Mouse (Mus musculus): ENCODE data around the gene Stk11ip.

Gene Stk11ip

GRCm38 (mm10) chr1:75504256-75505045 is 16.9 kb upstream of the Stk11ip start:
- DNase-seq: peak in 1 of 2 experiments; percentile 15

- DNase-seq: peak; percentile 76 to 83
Observed at GRCm38 (mm10) chr1:75505159-75505955, 16.0 kb upstream of the Stk11ip start.

- peak; percentile 83 to 92 for DNase-seq
Observed at GRCm38 (mm10) chr1:75505956-75506831, 15.1 kb upstream of the Stk11ip start, which contains the start of gene Obsl1. TSS of gene Obsl1 (minus strand) at chr1:75506452.

- peak in 1 of 2 experiments; percentile 24 for DNase-seq
Observed at GRCm38 (mm10) chr1:75507006-75507405, 14.3 kb upstream of the Stk11ip start, which contains the start of gene Inha. TSS of gene Inha (plus strand) at chr1:75507077.

- no peak for DNase-seq
Observed at GRCm38 (mm10) chr1:75509586-75509985, 11.7 kb upstream of the Stk11ip start.

- peak in 1 of 2 experiments; percentile 19 for DNase-seq
Observed at GRCm38 (mm10) chr1:75510154-75510553, 11.2 kb upstream of the Stk11ip start.

GRCm38 (mm10) chr1:75511437-75512210 is 9.7 kb upstream of the Stk11ip start:
- DNase-seq: no peak

GRCm38 (mm10) chr1:75512550-75512949 is 8.8 kb upstream of the Stk11ip start:
- no peak for DNase-seq

GRCm38 (mm10) chr1:75516703-75517380 is 4.5 kb upstream of the Stk11ip start:
- DNase-seq: no peak

GRCm38 (mm10) chr1:75517984-75518383 is 3.3 kb upstream of the Stk11ip start:
- no peak for DNase-seq

- DNase-seq: no peak
Observed at GRCm38 (mm10) chr1:75518427-75518826, 2.9 kb upstream of the Stk11ip start.

GRCm38 (mm10) chr1:75519576-75519975 is 1.8 kb upstream of the Stk11ip start:
- peak; percentile 14 to 48 for DNase-seq

GRCm38 (mm10) chr1:75524679-75525078 is 3.4 kb downstream of the Stk11ip start:
- DNase-seq: peak; percentile 15 to 56

GRCm38 (mm10) chr1:75530546-75530945 is 9.2 kb downstream of the Stk11ip start:
- no peak for DNase-seq

GRCm38 (mm10) chr1:75532280-75533172 is 11.2 kb downstream of the Stk11ip start:
- no peak for DNase-seq

GRCm38 (mm10) chr1:75533325-75534252 is 12.3 kb downstream of the Stk11ip start:
- DNase-seq: no peak

- no peak for DNase-seq
Observed at GRCm38 (mm10) chr1:75537587-75537986, 16.3 kb downstream of the Stk11ip start.

- no peak for DNase-seq
Observed at GRCm38 (mm10) chr1:75538597-75539190, 17.4 kb downstream of the Stk11ip start.

GRCm38 (mm10) chr1:75541496-75541895 is 20.2 kb downstream of the Stk11ip start:
- peak in 1 of 2 experiments; percentile 5 for DNase-seq
